Comparison of ENCODE assay signal across 13 mouse cellular contexts in the genomic region with DNA sequence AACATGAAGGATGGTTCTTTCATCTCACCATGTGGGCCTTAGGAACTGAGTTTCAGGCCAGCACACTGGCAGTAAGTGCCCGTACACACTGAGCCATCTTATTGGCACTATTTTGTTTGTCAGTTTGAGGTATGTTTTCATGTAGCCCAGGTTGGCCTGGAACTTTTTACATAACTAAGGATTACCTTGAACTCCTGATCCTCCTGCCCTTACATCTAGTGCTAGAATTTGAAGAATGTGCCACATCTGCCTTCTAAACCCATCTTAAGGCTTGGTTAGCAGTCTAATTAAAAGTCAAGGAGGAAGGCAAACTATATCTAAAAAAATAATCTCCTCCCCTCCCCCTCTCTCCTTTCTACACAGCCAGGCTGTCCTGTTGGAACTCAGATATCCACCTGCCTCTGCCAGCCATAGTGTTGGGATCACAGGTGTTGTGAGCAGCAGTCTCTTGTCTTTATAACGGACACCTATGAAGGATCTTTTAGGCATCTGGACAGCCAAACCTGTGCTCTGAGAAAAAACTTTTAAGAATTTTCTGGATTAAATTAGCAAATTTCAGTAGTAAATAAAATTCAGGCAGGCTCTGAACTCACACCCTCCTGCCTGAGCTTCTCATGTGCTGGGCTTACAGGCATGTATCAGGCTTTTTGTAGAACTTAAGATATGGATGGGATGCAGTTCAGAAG. TPM values are rescaled to one million over a fixed set of nuclear protein-coding genes. Genes with fewer than 3 reads are reported as not detected.
DNase-seq lines count a peak whose midpoint lies in the region; ATAC-seq and TF ChIP-seq lines count a peak whose summit lies in the region.
"Had no signal": no experiment of that assay in that cellular context is flagged by ENCODE, and none has a peak within 500 bp of the region (broad histone marks: within the 10 kb centered on the region; RNA-seq: fewer than 3 reads in every experiment).

No protein-coding gene starts in this region.

- no peak overlapping the region for H3K4me2 ChIP-seq in kidney, embryonic 14.5 days (replicated peaks; ENCODE audit: low read depth, low read length)
- H3K4me2 ChIP-seq: neural tube, embryonic 15.5 days had no signal

- H3K4me3 ChIP-seq in kidney, embryonic 14.5 days (ENCODE audit: low read length): no peak overlapping the region
- H3K4me3 ChIP-seq in spleen, adult 2 months (ENCODE audit: extremely low read depth, insufficient read depth, insufficient read length): no peak overlapping the region
- H3K4me3 ChIP-seq in macrophage (ENCODE audit: inconsistent target): no peak overlapping the region
- H3K4me3 ChIP-seq: layer of hippocampus, adult 2 months; neural tube, embryonic 15.5 days had no signal

- ATAC-seq in kidney, embryonic 14.5 days (ENCODE audit: low FRiP score, low TSS enrichment): no peak

- WGBS in kidney, embryonic 14.5 days: 85% methylated on average over 2 of the region's 2 CpGs
- WGBS in spleen, adult 2 months: 73% methylated on average over 2 of the region's 2 CpGs
- 89% methylated on average over 2 of the region's 2 CpGs for WGBS in macrophage (ENCODE audit: missing documents)

- H3K36me3 ChIP-seq in kidney, embryonic 14.5 days (ENCODE audit: control insufficient read depth, insufficient read depth, low read length): no peaks in the 10 kb centered on the region
- no peaks in the 10 kb centered on the region for H3K36me3 ChIP-seq in spleen, adult 2 months (ENCODE audit: control insufficient read depth, insufficient read depth, low read length)
- no peaks in the 10 kb centered on the region for H3K36me3 ChIP-seq in macrophage (ENCODE audit: inconsistent target)
- H3K36me3 ChIP-seq: neural tube, embryonic 15.5 days had no signal

- H3K79me2 ChIP-seq in macrophage (ENCODE audit: inconsistent target): peaks cover 11% of the 10 kb centered on the region; the same call in 1 of the 2 replicates

- peaks cover 11% of the 10 kb centered on the region for H3K4me1 ChIP-seq in kidney, embryonic 14.5 days (ENCODE audit: control insufficient read depth, insufficient read depth, low read length)
- peaks cover 14% of the 10 kb centered on the region; the same call in 1 of the 2 replicates for H3K4me1 ChIP-seq in spleen, adult 2 months (ENCODE audit: control insufficient read depth, insufficient read depth, insufficient read length)

- no peaks in the 10 kb centered on the region for H3K27me3 ChIP-seq in kidney, embryonic 14.5 days (ENCODE audit: control insufficient read depth, insufficient read depth, low read length)
- H3K27me3 ChIP-seq in spleen, adult 2 months (ENCODE audit: control insufficient read depth, insufficient read depth, low read length): no peaks in the 10 kb centered on the region
- H3K27me3 ChIP-seq: neural tube, embryonic 15.5 days had no signal

- TF ChIP-seq CTCF in spleen, adult 2 months (IDR thresholded peaks at IDR 0.05; ENCODE audit: extremely low read depth, insufficient read depth, insufficient read length, insufficient replicate concordance): no peak

- H3K27ac ChIP-seq in kidney, embryonic 14.5 days (ENCODE audit: low read depth, low read length): peak overlapping the region; percentile 32; the same call in 1 of the 2 replicates
- H3K27ac ChIP-seq in spleen, adult 2 months (ENCODE audit: insufficient read depth, low read length): peak overlapping the region; percentile 32; the same call in 1 of the 2 replicates
- peak overlapping the region; percentile 33; the same call in 1 of the 2 replicates for H3K27ac ChIP-seq in macrophage
- H3K27ac ChIP-seq: layer of hippocampus, adult 2 months; neural tube, embryonic 15.5 days had no signal

- no peak for TF ChIP-seq POLR2A in spleen, adult 2 months (IDR thresholded peaks at IDR 0.05; ENCODE audit: low read depth, low read length)

- H3K9me3 ChIP-seq in kidney, embryonic 14.5 days (ENCODE audit: control insufficient read depth, low read length): no peaks in the 10 kb centered on the region
- H3K9me3 ChIP-seq: neural tube, embryonic 15.5 days had no signal

- intact Hi-C loops in heart, postnatal 14 days (cut with DNase I): no loop called here

- no peak overlapping the region for H3K9ac ChIP-seq in kidney, embryonic 14.5 days (ENCODE audit: low read depth, low read length)
- H3K9ac ChIP-seq: neural tube, embryonic 15.5 days had no signal

- DNase-seq in heart, adult 11 months: peak; percentile 53
- no peak for DNase-seq in heart, postnatal 14 days
- no peak for DNase-seq in kidney, postnatal 10 days
- DNase-seq in spleen, adult 2 months (ENCODE audit: low read depth in 1 of 2, low spot score in 2 of 2): no peak
- no peak for DNase-seq in spleen, postnatal 4 days (ENCODE audit: low spot score in 2 of 2)
- no peak for DNase-seq in frontal cortex, postnatal 14 days (ENCODE audit: low spot score in 2 of 2)
- DNase-seq: adrenal gland, postnatal 14 days; cerebellum, postnatal 25 days; retina, postnatal 1 day had no signal

RNA-seq across cellular contexts. Expression of a gene that starts 47.3 kb away (rescaled TPM):
- total RNA-seq in heart, postnatal 14 days (2021): 1 to 10 TPM; 5.9 to 7.1 TPM
- 11.3 and 13.4 TPM in 2 replicates for polyA plus RNA-seq in kidney, embryonic 14.5 days (2014; fragmentation: Nextera tagmentation; extraction: Ambion mirVana)
- polyA plus RNA-seq in spleen, adult 2 months (2012; rRNA removed): 2.1 and 2.2 TPM in 2 replicates
- 10 to 100 TPM in 4 of 26 experiments, 1 to 10 TPM in 21, under 1 TPM in 1; 0.94 to 14.1 (median 6.1) TPM for total RNA-seq in macrophage (2018; cell fraction: chromatin; rRNA removed)
- 1 to 10 TPM; 1.9 to 6.5 (median 5.2) TPM for total RNA-seq in macrophage (2018; cell fraction: cytosol; rRNA removed)
- 10 to 100 TPM in 3 of 26 experiments, 1 to 10 TPM in 22, under 1 TPM in 1; 0.81 to 13.4 (median 6.3) TPM for total RNA-seq in macrophage (2018; cell fraction: nucleus; rRNA removed)
- polyA plus RNA-seq in macrophage (2018): 4.1 to 5.8 TPM (median 4.5 TPM) in 3 replicates

RNA-seq across cellular contexts. Expression of a gene that starts 47.5 kb away (rescaled TPM):
- 10 to 100 TPM; 22.5 to 24.4 TPM for total RNA-seq in heart, postnatal 14 days (2021)
- polyA plus RNA-seq in kidney, embryonic 14.5 days (2014; fragmentation: Nextera tagmentation; extraction: Ambion mirVana): 46.0 and 56.1 TPM in 2 replicates
- 5.4 and 5.9 TPM in 2 replicates for polyA plus RNA-seq in spleen, adult 2 months (2012; rRNA removed)
- 10 to 100 TPM; 43.2 to 98.0 (median 75.0) TPM for total RNA-seq in macrophage (2018; cell fraction: chromatin; rRNA removed)
- total RNA-seq in macrophage (2018; cell fraction: cytosol; rRNA removed): 10 to 100 TPM; 10.8 to 18.2 (median 14.3) TPM
- 10 to 100 TPM; 24.2 to 94.2 (median 46.2) TPM for total RNA-seq in macrophage (2018; cell fraction: nucleus; rRNA removed)
- 14.6 to 22.7 TPM (median 16.3 TPM) in 3 replicates for polyA plus RNA-seq in macrophage (2018)
